Mouse (Mus musculus): ENCODE measurements around the gene Hspa1l.
"Not testable (repeated sequence)": the region's sequence is repeated elsewhere in the genome, so short reads cannot be mapped to it uniquely, and the experiment has no call there.

Hspa1l gene

GRCm38 (mm10) chr17:34951636-34952377, 20.7 kb upstream of the Hspa1l start:
- DNase-seq, result peak; percentile 70

- no peak for DNase-seq
Observed at GRCm38 (mm10) chr17:34952378-34953040, 20.0 kb upstream of the Hspa1l start.

- no peak for DNase-seq
Observed at GRCm38 (mm10) chr17:34953258-34953657, 19.2 kb upstream of the Hspa1l start.

GRCm38 (mm10) chr17:34953904-34954303, 18.6 kb upstream of the Hspa1l start:
- no peak for DNase-seq

GRCm38 (mm10) chr17:34954831-34955230, 17.7 kb upstream of the Hspa1l start:
- DNase-seq, result no peak

GRCm38 (mm10) chr17:34955884-34956283, 16.6 kb upstream of the Hspa1l start:
- DNase-seq, result no peak

- no peak for DNase-seq
Observed at GRCm38 (mm10) chr17:34956340-34956739, 16.2 kb upstream of the Hspa1l start.

GRCm38 (mm10) chr17:34957291-34957690, 15.2 kb upstream of the Hspa1l start:
- not testable (repeated sequence) for DNase-seq

- DNase-seq, result not testable (repeated sequence)
Observed at GRCm38 (mm10) chr17:34957966-34958365, 14.5 kb upstream of the Hspa1l start.

GRCm38 (mm10) chr17:34958734-34959129, 13.8 kb upstream of the Hspa1l start:
- not testable (repeated sequence) for DNase-seq

GRCm38 (mm10) chr17:34959130-34959778, 13.2 kb upstream of the Hspa1l start, which contains the start of gene Hspa1b:
TSS of gene Hspa1b (minus strand) at chr17:34959238.
- peak; percentile 78 for DNase-seq

GRCm38 (mm10) chr17:34959881-34960515, 12.5 kb upstream of the Hspa1l start:
- no peak for DNase-seq

- no peak for DNase-seq
Observed at GRCm38 (mm10) chr17:34960702-34961493, 11.6 kb upstream of the Hspa1l start.

- no peak for DNase-seq
Observed at GRCm38 (mm10) chr17:34962125-34962524, 10.4 kb upstream of the Hspa1l start.

- no peak for DNase-seq
Observed at GRCm38 (mm10) chr17:34962841-34963240, 9.7 kb upstream of the Hspa1l start.

GRCm38 (mm10) chr17:34964640-34965049, 7.9 kb upstream of the Hspa1l start:
- no peak for DNase-seq

GRCm38 (mm10) chr17:34965627-34966026, 6.9 kb upstream of the Hspa1l start:
- DNase-seq, result no peak

- DNase-seq, result not testable (repeated sequence)
Observed at GRCm38 (mm10) chr17:34969822-34970221, 2.7 kb upstream of the Hspa1l start, which contains the start of gene Gm20481. TSS of gene Gm20481 (plus strand) at chr17:34969912.

GRCm38 (mm10) chr17:34970850-34971249, 1.7 kb upstream of the Hspa1l start:
- not testable (repeated sequence) for DNase-seq

GRCm38 (mm10) chr17:34971694-34972068, 822 bp upstream of the Hspa1l start:
- DNase-seq, result not testable (repeated sequence)

GRCm38 (mm10) chr17:34975581-34976492, 3.3 kb downstream of the Hspa1l start:
- DNase-seq, result no peak

Data from right cerebral cortex, postnatal 25 days (tissue).